Mouse (Mus musculus): Measurements from ENCODE around the gene Elavl3. TPM values are rescaled to one million over a fixed set of nuclear protein-coding genes. Genes with fewer than 3 reads are reported as not detected.

Elavl3 gene
- polyA plus RNA-seq, 1 experiment from 2014 or later = 0.73 TPM

DNA sequence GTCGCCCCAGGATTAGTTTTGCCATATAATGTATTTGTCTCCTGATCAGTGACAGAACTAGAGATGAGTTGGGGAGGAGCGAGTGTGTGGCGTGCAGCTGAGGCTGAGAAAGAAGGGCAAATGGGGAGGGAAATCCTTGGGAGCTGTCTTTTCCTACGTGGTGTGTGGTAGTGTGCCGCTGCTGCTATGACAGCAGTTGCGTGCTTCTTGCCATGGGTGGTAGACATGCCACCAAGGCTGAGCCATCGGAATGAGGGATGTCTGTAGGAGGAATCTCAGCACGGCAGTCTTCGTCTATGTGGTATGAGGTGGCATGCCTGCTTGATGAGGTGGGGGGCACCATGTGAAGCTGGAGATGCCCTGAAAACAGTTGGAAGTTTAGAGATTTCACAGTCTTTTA, 21.4 kb downstream of the Elavl3 start:
- H3K27me3 ChIP-seq (ENCODE audit: control insufficient read depth, insufficient read depth, low read length) = no peaks in the 10 kb centered on the region
- no peak for TF ChIP-seq EP300 (optimal IDR thresholded peaks at IDR 0.05)
- TF ChIP-seq CTCF (IDR thresholded peaks at IDR 0.05; ENCODE audit: low read depth) = no peak
- DNase-seq (ENCODE audit: low spot score) = no peak
- WGBS = 90% methylated on average over 9 of the region's 9 CpGs
- no peak overlapping the region for H3K27ac ChIP-seq (replicated peaks)
- H3K4me2 ChIP-seq (replicated peaks; ENCODE audit: low read depth) = no peak overlapping the region
- H3K4me1 ChIP-seq (replicated peaks; ENCODE audit: control insufficient read depth, insufficient read depth) = no peaks in the 10 kb centered on the region
- ATAC-seq (ENCODE audit: low FRiP score, low TSS enrichment) = no peak
- no peaks in the 10 kb centered on the region for H3K9me3 ChIP-seq (ENCODE audit: control insufficient read depth, low read length)
- no peaks in the 10 kb centered on the region for H3K36me3 ChIP-seq (ENCODE audit: control insufficient read depth, insufficient read depth, low read length)
- H3K4me3 ChIP-seq (ENCODE audit: low read depth, low read length) = no peak overlapping the region
- H3K9ac ChIP-seq (ENCODE audit: low read length) = no peak overlapping the region

DNA sequence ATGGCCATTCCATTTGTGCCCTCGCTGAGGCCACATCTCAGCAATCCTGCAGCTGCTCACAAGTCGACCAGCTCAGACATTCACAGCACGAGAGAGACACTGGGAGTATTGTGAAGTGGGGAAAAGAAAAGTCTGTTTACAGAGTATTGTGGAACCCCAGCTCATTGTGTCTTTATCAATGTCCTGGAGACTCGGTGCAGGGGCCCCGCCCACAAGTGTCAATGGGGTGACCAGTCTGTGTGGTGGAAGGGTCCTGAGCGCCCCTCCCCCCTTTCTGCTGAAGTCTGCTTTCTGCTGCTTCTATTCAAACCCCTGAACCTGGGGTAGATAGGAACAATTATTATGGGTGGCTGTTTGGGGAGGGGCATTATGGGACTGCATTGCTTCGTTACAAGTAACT, 23.4 kb downstream of the Elavl3 start:
- Histone ChIP-seq H3K27ac (replicated peaks) (no peak overlapping the region), H3K4me3 (ENCODE audit: low read depth, low read length) (no peak overlapping the region), H3K4me1 (replicated peaks; ENCODE audit: control insufficient read depth, insufficient read depth) (no peaks in the 10 kb centered on the region), H3K27me3 (ENCODE audit: control insufficient read depth, insufficient read depth, low read length) (no peaks in the 10 kb centered on the region), H3K36me3 (ENCODE audit: control insufficient read depth, insufficient read depth, low read length) (no peaks in the 10 kb centered on the region), H3K4me2 (replicated peaks; ENCODE audit: low read depth) (no peak overlapping the region), H3K9ac (ENCODE audit: low read length) (no peak overlapping the region), H3K9me3 (ENCODE audit: control insufficient read depth, low read length) (no peaks in the 10 kb centered on the region)
- WGBS = 26% methylated on average over 7 of the region's 7 CpGs
- DNase-seq (ENCODE audit: low spot score) = no peak
- TF ChIP-seq CTCF (IDR thresholded peaks at IDR 0.05; ENCODE audit: low read depth) (no peak), EP300 (optimal IDR thresholded peaks at IDR 0.05) (no peak)
- no peak for ATAC-seq (ENCODE audit: low FRiP score, low TSS enrichment)

DNA sequence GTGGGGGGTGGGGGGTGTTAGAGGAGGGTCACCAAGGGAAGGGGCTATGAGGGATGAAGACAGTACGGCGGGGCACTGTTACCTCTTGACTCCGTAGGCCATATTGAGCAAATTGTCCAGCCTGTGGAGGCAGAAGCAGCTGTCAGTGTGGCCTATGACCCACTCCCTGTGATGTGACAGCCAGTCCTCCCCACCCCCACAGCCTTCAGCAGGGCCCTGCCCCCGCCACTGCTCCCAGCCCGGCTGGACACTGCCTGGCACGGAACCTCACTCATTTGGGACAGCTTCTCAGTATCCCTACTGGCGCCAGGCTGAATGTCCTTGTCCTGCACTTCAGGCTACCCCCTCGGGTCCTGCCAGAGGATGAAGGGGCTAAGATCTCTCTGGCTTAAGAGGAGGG, 27.2 kb downstream of the Elavl3 start:
- no peaks in the 10 kb centered on the region for H3K27me3 ChIP-seq (ENCODE audit: control insufficient read depth, insufficient read depth, low read length)
- no peak for TF ChIP-seq EP300 (optimal IDR thresholded peaks at IDR 0.05)
- no peak overlapping the region for H3K9ac ChIP-seq (ENCODE audit: low read length)
- no peak overlapping the region for H3K4me2 ChIP-seq (replicated peaks; ENCODE audit: low read depth)
- no peak overlapping the region for H3K4me3 ChIP-seq (ENCODE audit: low read depth, low read length)
- DNase-seq (ENCODE audit: low spot score) = no peak
- no peaks in the 10 kb centered on the region for H3K9me3 ChIP-seq (ENCODE audit: control insufficient read depth, low read length)
- ATAC-seq (ENCODE audit: low FRiP score, low TSS enrichment) = no peak
- no peaks in the 10 kb centered on the region for H3K4me1 ChIP-seq (replicated peaks; ENCODE audit: control insufficient read depth, insufficient read depth)
- H3K36me3 ChIP-seq (ENCODE audit: control insufficient read depth, insufficient read depth, low read length) = no peaks in the 10 kb centered on the region
- no peak overlapping the region for H3K27ac ChIP-seq (replicated peaks)
- WGBS = 45% methylated on average over 8 of the region's 8 CpGs

DNA sequence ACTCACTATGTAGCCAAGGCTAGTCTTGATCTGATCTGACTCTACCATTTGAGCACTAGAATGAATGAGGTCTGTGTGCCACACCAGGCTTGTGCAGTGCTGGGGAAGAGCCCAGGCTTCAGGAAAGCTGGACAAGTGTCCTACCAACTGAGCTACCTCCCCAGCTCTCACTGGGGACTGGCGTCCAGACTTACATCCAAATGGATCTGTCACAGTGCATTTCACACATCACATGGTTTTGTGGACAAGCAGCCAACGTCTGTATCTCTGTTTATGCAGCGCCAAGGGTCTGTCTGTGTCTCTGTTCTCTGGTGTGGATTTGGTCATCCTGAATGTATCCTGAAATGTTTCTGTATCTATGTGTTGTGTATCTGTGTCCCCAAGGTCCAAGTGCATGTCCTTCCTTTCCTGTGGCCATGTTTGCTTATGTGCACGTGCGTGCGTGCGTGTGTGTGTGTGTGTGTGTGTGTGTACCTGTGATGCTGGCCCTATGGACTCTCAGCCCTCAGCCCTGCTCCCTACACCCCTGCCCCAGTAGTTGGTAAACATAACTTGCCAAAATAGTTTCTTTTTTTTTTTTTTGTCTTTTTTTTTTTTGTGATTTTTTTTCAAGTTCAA, 34.5 kb downstream of the Elavl3 start:
- TF ChIP-seq CTCF (IDR thresholded peaks at IDR 0.05; ENCODE audit: low read depth) = no peak
- TF ChIP-seq EP300 (optimal IDR thresholded peaks at IDR 0.05) = no peak
- ATAC-seq (ENCODE audit: low FRiP score, low TSS enrichment) (no peak), DNase-seq (ENCODE audit: low spot score) (no peak)
- H3K4me1 ChIP-seq (replicated peaks; ENCODE audit: control insufficient read depth, insufficient read depth) = no peaks in the 10 kb centered on the region
- H3K27me3 ChIP-seq (ENCODE audit: control insufficient read depth, insufficient read depth, low read length) = no peaks in the 10 kb centered on the region
- 71% methylated on average over 7 of the region's 7 CpGs for WGBS
- H3K9me3 ChIP-seq (ENCODE audit: control insufficient read depth, low read length) = no peaks in the 10 kb centered on the region
- peaks cover 18% of the 10 kb centered on the region for H3K36me3 ChIP-seq (ENCODE audit: control insufficient read depth, insufficient read depth, low read length)
- no peak overlapping the region for H3K4me3 ChIP-seq (ENCODE audit: low read depth, low read length)
- no peak overlapping the region for H3K4me2 ChIP-seq (replicated peaks; ENCODE audit: low read depth)
- no peak overlapping the region for H3K9ac ChIP-seq (ENCODE audit: low read length)
- no peak overlapping the region for H3K27ac ChIP-seq (replicated peaks)

DNA sequence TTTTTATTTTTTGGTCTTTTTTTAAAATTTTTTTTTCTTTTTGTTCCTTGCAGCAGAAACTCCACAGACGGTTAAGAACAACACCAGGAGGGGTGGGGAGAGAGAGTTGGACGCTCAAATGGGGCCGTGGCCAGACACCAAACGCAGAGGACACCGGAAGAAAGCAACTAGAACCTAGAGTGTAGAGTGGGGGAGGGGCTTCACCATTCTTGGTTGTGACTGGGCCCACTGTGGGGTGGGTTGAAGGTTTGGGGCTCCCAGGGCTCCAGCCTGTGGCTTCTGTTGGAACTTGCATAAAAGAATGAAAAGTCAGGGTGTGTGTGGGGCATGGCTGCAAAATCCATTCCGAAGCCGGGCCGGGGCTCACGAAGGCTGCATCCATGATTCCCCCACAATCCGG, 35.6 kb downstream of the Elavl3 start:
- no peaks in the 10 kb centered on the region for H3K4me1 ChIP-seq (replicated peaks; ENCODE audit: control insufficient read depth, insufficient read depth)
- H3K9me3 ChIP-seq (ENCODE audit: control insufficient read depth, low read length) = no peaks in the 10 kb centered on the region
- peaks cover 25% of the 10 kb centered on the region for H3K36me3 ChIP-seq (ENCODE audit: control insufficient read depth, insufficient read depth, low read length)
- no peak for ATAC-seq (ENCODE audit: low FRiP score, low TSS enrichment)
- WGBS = 50% methylated on average over 10 of the region's 10 CpGs
- H3K9ac ChIP-seq (ENCODE audit: low read length) = no peak overlapping the region
- H3K27ac ChIP-seq (replicated peaks) = no peak overlapping the region
- H3K4me2 ChIP-seq (replicated peaks; ENCODE audit: low read depth) = no peak overlapping the region
- DNase-seq (ENCODE audit: low spot score) = no peak
- H3K4me3 ChIP-seq (ENCODE audit: low read depth, low read length) = no peak overlapping the region
- TF ChIP-seq EP300 (optimal IDR thresholded peaks at IDR 0.05) (no peak), CTCF (IDR thresholded peaks at IDR 0.05; ENCODE audit: low read depth) (no peak)
- H3K27me3 ChIP-seq (ENCODE audit: control insufficient read depth, insufficient read depth, low read length) = no peaks in the 10 kb centered on the region

DNA sequence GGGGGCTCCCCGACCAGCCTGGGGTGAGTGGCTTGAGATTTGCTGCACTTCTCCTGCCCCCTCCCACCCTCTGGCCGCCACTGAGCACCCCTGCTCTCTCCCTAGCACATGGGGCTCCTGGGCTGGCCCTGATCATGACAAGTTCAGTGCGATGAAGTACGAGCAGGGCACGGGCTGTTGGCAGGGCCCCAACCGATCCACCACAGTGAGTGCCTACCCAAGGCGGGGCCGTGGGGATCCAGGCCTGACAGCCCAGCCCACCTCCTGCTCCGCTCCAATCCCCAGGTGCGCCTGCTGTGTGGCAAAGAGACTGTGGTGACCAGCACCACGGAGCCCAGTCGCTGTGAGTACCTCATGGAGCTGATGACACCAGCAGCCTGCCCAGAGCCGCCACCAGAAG, 39.1 kb downstream of the Elavl3 start:
- 0 out of 2 replicates have a peak, but pooled peaks have one; percentile 17 for ATAC-seq (ENCODE audit: low FRiP score, low TSS enrichment)
- no peak overlapping the region for H3K9ac ChIP-seq (ENCODE audit: low read length)
- H3K4me3 ChIP-seq (ENCODE audit: low read depth, low read length) = no peak overlapping the region
- H3K9me3 ChIP-seq (ENCODE audit: control insufficient read depth, low read length) = no peaks in the 10 kb centered on the region
- no peak overlapping the region for H3K4me2 ChIP-seq (replicated peaks; ENCODE audit: low read depth)
- no peak overlapping the region for H3K27ac ChIP-seq (replicated peaks)
- H3K27me3 ChIP-seq (ENCODE audit: control insufficient read depth, insufficient read depth, low read length) = no peaks in the 10 kb centered on the region
- no peak for DNase-seq (ENCODE audit: low spot score)
- no peak for TF ChIP-seq CTCF (IDR thresholded peaks at IDR 0.05; ENCODE audit: low read depth)
- no peak for TF ChIP-seq EP300 (optimal IDR thresholded peaks at IDR 0.05)
- WGBS = 91% methylated on average over 13 of the region's 13 CpGs
- no peaks in the 10 kb centered on the region for H3K4me1 ChIP-seq (replicated peaks; ENCODE audit: control insufficient read depth, insufficient read depth)
- peaks cover 41% of the 10 kb centered on the region for H3K36me3 ChIP-seq (ENCODE audit: control insufficient read depth, insufficient read depth, low read length)

Data from stomach, postnatal 0 days (tissue).